Mouse (Mus musculus): ENCODE measurements around the gene Atp6v0d1. TPM values are rescaled to one million over a fixed set of nuclear protein-coding genes. Genes with fewer than 3 reads are reported as not detected.

The Atp6v0d1 gene
- polyA plus RNA-seq, 1 experiment from 2014 or later, result 82.9 TPM

GRCm38 (mm10) chr8:105475742-105476141, 90.1 kb downstream of the Atp6v0d1 start:
- Histone ChIP-seq H3K9ac (replicated peaks; ENCODE audit: low read depth, low read length) (no peak overlapping the region), H3K9me3 (ENCODE audit: control insufficient read depth, low read depth, low read length) (no peaks in the 10 kb centered on the region), H3K4me3 (ENCODE audit: low read depth, low read length) (no peak overlapping the region), H3K4me1 (ENCODE audit: control insufficient read depth, insufficient read depth, low read length) (peaks cover 24% of the 10 kb centered on the region), H3K4me2 (replicated peaks; ENCODE audit: low read depth, low read length) (no peak overlapping the region), H3K27ac (ENCODE audit: low read length) (no peak overlapping the region), H3K36me3 (ENCODE audit: control insufficient read depth, insufficient read depth, low read length) (peaks cover 20% of the 10 kb centered on the region), H3K27me3 (ENCODE audit: control insufficient read depth, insufficient read depth, low read length) (no peaks in the 10 kb centered on the region)
- 93% methylated on average over 8 of the region's 8 CpGs for WGBS
- ATAC-seq (ENCODE audit: insufficient number of reproducible peaks, insufficient read depth, low FRiP score, low read depth), result no peak

- ATAC-seq (ENCODE audit: insufficient number of reproducible peaks, insufficient read depth, low FRiP score, low read depth), result no peak
- no peaks in the 10 kb centered on the region for H3K9me3 ChIP-seq (ENCODE audit: control insufficient read depth, low read depth, low read length)
- WGBS, result 63% methylated on average over 4 of the region's 4 CpGs
- H3K9ac ChIP-seq (replicated peaks; ENCODE audit: low read depth, low read length), result no peak overlapping the region
- peaks cover 26% of the 10 kb centered on the region for H3K4me1 ChIP-seq (ENCODE audit: control insufficient read depth, insufficient read depth, low read length)
- H3K4me2 ChIP-seq (replicated peaks; ENCODE audit: low read depth, low read length), result no peak overlapping the region
- H3K27ac ChIP-seq (ENCODE audit: low read length), result no peak overlapping the region
- no peaks in the 10 kb centered on the region for H3K27me3 ChIP-seq (ENCODE audit: control insufficient read depth, insufficient read depth, low read length)
- peaks cover 20% of the 10 kb centered on the region for H3K36me3 ChIP-seq (ENCODE audit: control insufficient read depth, insufficient read depth, low read length)
- H3K4me3 ChIP-seq (ENCODE audit: low read depth, low read length), result no peak overlapping the region
Measured at GRCm38 (mm10) chr8:105475254-105475653, 90.6 kb downstream of the Atp6v0d1 start.

- no peak overlapping the region for H3K27ac ChIP-seq (ENCODE audit: low read length)
- H3K4me1 ChIP-seq (ENCODE audit: control insufficient read depth, insufficient read depth, low read length), result peaks cover 26% of the 10 kb centered on the region
- H3K4me3 ChIP-seq (ENCODE audit: low read depth, low read length), result no peak overlapping the region
- no peak for ATAC-seq (ENCODE audit: insufficient number of reproducible peaks, insufficient read depth, low FRiP score, low read depth)
- H3K36me3 ChIP-seq (ENCODE audit: control insufficient read depth, insufficient read depth, low read length), result peaks cover 20% of the 10 kb centered on the region
- 26% methylated on average over 5 of the region's 5 CpGs for WGBS
- H3K9ac ChIP-seq (replicated peaks; ENCODE audit: low read depth, low read length), result no peak overlapping the region
- H3K27me3 ChIP-seq (ENCODE audit: control insufficient read depth, insufficient read depth, low read length), result no peaks in the 10 kb centered on the region
- H3K4me2 ChIP-seq (replicated peaks; ENCODE audit: low read depth, low read length), result no peak overlapping the region
- no peaks in the 10 kb centered on the region for H3K9me3 ChIP-seq (ENCODE audit: control insufficient read depth, low read depth, low read length)
Measured at GRCm38 (mm10) chr8:105474680-105475079, 91.2 kb downstream of the Atp6v0d1 start.

MicroRNAs within 50 kb of the gene (microRNA counts, 519-probe panel; counts per million panel counts)
- 2,404 counts per million, percentile 39 among the panel's probes with 10 or more counts for microRNA mmu-miR-1966

Small RNA genes lying within 50 kb of the gene (microRNA-seq; reads per million reads assigned to microRNA genes)
- gene Mir1966, result not detected

Other genes starting within 250 kb of the Atp6v0d1 start
- gene Lrrc29, start 239.8 kb downstream of the Atp6v0d1 start, polyA plus RNA-seq (2014; fragmentation: Nextera tagmentation; extraction: Ambion mirVana), result 2.6 and 3.6 TPM in 2 replicates
- gene Tmem208, start 239.7 kb downstream of the Atp6v0d1 start, polyA plus RNA-seq (2014; fragmentation: Nextera tagmentation; extraction: Ambion mirVana), result 122 and 128 TPM in 2 replicates
- gene Fhod1, start 218.1 kb downstream of the Atp6v0d1 start, polyA plus RNA-seq (2014; fragmentation: Nextera tagmentation; extraction: Ambion mirVana), result 3.5 and 6.3 TPM in 2 replicates
- gene Slc9a5, start 217.2 kb downstream of the Atp6v0d1 start, polyA plus RNA-seq (2014; fragmentation: Nextera tagmentation; extraction: Ambion mirVana), result 3.2 and 3.7 TPM in 2 replicates
- gene Plekhg4, start 192.8 kb downstream of the Atp6v0d1 start, polyA plus RNA-seq (2014; fragmentation: Nextera tagmentation; extraction: Ambion mirVana), result 0.14 and 0.64 TPM in 2 replicates
- gene Kctd19, start 152.5 kb downstream of the Atp6v0d1 start, polyA plus RNA-seq (2014; fragmentation: Nextera tagmentation; extraction: Ambion mirVana), result not detected in 2 replicates
- not detected in 2 replicates for gene Lrrc36, start 152.5 kb downstream of the Atp6v0d1 start, polyA plus RNA-seq (2014; fragmentation: Nextera tagmentation; extraction: Ambion mirVana)
- 39.1 and 40.1 TPM in 2 replicates for gene Tppp3, start 94.5 kb downstream of the Atp6v0d1 start, polyA plus RNA-seq (2014; fragmentation: Nextera tagmentation; extraction: Ambion mirVana)
- gene Zdhhc1, start 69.1 kb downstream of the Atp6v0d1 start, polyA plus RNA-seq (2014; fragmentation: Nextera tagmentation; extraction: Ambion mirVana), result 33.9 and 37.2 TPM in 2 replicates
- 2.8 and 3.2 TPM in 2 replicates for gene Hsd11b2, start 47.3 kb downstream of the Atp6v0d1 start, polyA plus RNA-seq (2014; fragmentation: Nextera tagmentation; extraction: Ambion mirVana)
- 18.5 and 20.8 TPM in 2 replicates for gene Ripor1, start 39.2 kb upstream of the Atp6v0d1 start, polyA plus RNA-seq (2014; fragmentation: Nextera tagmentation; extraction: Ambion mirVana)
- gene Ctcf, start 70.5 kb upstream of the Atp6v0d1 start, polyA plus RNA-seq (2014; fragmentation: Nextera tagmentation; extraction: Ambion mirVana), result 96.0 and 101 TPM in 2 replicates
- gene Agrp, start 71.3 kb upstream of the Atp6v0d1 start, polyA plus RNA-seq (2014; fragmentation: Nextera tagmentation; extraction: Ambion mirVana), result 0.95 and 1.5 TPM in 2 replicates
- 1.0 and 1.1 TPM in 2 replicates for gene Carmil2, start 120.2 kb upstream of the Atp6v0d1 start, polyA plus RNA-seq (2014; fragmentation: Nextera tagmentation; extraction: Ambion mirVana)
- 59.0 and 63.5 TPM in 2 replicates for gene Acd, start 135.1 kb upstream of the Atp6v0d1 start, polyA plus RNA-seq (2014; fragmentation: Nextera tagmentation; extraction: Ambion mirVana)
- 15.9 and 18.0 TPM in 2 replicates for gene Pard6a, start 135.1 kb upstream of the Atp6v0d1 start, polyA plus RNA-seq (2014; fragmentation: Nextera tagmentation; extraction: Ambion mirVana)
- not detected in 2 replicates for gene 4933405L10Rik, start 141.6 kb upstream of the Atp6v0d1 start, polyA plus RNA-seq (2014; fragmentation: Nextera tagmentation; extraction: Ambion mirVana)
- gene Enkd1, start 142.2 kb upstream of the Atp6v0d1 start, polyA plus RNA-seq (2014; fragmentation: Nextera tagmentation; extraction: Ambion mirVana), result 22.5 and 26.5 TPM in 2 replicates
- gene Gfod2, start 192.6 kb upstream of the Atp6v0d1 start, polyA plus RNA-seq (2014; fragmentation: Nextera tagmentation; extraction: Ambion mirVana), result 14.4 and 14.5 TPM in 2 replicates

Data from stomach, embryonic 14.5 days (tissue).